Mouse (Mus musculus): Measurements from ENCODE around the gene Maml3.

Gene Maml3

DNA sequence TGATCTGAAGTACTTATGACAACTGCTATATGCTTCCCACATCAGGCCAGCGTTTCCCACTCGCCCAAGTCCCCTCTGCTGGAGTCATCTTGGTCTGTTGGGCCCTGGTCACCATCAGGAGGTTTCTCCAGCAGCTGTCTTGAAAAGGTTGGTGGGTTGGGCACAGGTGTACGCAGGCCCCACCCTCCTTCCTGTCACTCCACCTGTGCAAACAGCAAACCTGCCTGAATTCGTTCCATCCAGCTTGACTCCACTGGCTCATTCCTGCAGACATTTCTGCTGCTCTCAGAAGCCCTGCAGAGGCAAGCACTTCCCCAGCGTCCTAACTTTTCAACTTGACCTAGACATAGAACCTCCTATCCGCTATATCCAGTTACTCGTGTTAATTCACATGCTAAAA lies 76.9 kb downstream of the Maml3 start:
- ChIA-PET CTCF (interaction anchor here in 1 of 4 experiments (0.5 kb wide), 1 partner anchor 13 kb away, joined by 3 read pairs; no protein-coding TSS in a partner anchor), POLR2A (no interaction called here)

DNA sequence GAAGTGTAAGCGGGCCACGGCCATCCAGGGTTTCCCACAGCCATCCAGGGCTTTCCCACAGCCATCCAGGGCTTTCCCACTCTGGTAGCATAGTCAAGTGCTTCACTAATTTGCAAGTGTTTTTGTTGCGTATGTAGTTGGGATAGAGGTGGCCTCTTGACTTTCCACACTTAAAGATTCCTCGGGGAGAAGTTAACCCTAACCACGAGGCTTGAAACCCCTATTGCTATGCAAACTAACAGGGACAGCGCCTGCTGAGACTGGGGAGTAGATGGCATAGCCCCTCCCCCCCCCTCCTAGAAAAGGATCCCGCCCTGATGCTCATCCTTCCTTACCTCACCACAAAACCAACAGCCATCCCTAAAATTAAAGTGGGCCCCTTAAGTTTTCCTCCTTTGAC lies 82.4 kb downstream of the Maml3 start:
- ChIA-PET CTCF (interaction anchor here in 1 of 4 experiments (1.5 kb wide), 1 partner anchor 322 kb away, joined by 4 read pairs; no protein-coding TSS in a partner anchor), POLR2A (no interaction called here)

DNA sequence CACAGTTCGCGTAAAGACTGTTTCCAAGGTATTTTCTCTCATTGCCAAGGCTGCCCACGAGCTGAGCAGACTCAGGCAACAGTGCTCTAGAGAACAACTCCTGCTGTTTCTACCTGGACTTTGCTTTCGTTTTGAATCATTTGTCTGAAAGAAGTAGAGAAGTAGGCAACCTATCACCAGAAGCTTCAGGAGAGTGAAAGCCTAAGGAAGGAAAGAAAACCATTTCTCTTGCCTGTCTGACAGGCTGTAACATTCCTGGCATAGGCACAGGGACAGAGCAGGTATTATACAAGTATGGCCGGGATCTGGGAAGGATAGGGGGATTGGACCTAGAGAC lies 86.8 kb downstream of the Maml3 start:
- ChIA-PET CTCF (no interaction called here), POLR2A (no interaction called here)

DNA sequence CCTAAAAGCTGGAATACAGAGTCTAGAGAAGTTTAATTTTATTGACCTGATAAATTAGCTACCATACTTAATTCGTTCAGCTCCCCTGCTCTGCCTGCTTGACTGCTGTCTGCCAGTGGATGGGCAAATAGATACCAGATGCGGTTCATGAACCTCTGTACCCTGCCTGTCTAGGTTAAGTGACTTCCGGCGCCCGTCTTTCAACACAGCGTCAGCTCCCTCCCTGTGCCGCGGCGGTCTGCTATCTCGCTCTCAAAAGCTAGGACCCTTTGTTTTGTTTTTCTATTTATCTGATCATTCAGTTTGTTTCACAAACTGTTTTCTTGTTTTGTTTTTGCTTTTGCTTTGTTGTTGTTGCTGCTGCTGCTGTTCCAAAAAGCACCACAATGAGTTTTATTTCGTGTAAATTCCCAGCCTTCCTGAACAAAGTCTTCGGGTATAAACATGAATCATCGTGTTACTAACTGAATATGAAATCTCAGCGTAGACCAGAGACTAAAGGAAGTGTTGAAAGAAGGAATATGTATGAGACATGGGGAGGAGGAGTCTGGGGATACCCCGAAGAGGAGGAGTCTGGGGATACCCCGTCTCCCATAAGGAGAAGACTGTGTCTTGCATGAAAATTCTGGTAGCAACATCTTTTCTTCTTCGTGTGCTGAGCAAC lies 87.3 kb downstream of the Maml3 start:
- POLR2A ChIA-PET, result no interaction called here
- CTCF ChIA-PET, result interaction anchor here in 2 of 4 experiments (0.7 to 1.0 kb wide), 2 partner anchors 12 to 1291 kb away, joined by 3 read pairs; no protein-coding TSS in a partner anchor

DNA sequence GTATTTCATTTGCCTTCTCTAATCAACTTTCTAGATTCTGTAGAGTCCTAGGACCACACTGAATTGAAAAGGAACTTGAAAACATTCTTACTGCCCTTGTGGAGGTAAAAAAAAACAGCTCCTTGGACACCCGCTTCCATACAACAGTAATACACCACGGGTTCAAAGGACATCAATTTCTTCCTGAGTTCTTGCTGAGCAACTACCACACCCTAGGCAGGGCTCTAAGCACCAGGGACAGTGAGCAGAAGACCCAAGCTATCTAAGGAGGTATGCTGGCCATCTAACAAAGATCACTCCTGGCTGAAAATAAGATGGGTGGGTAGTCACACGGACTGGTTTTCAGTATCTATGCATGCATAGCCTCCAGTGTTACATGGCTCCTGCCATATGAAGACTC lies 88.7 kb downstream of the Maml3 start:
- CTCF ChIA-PET, result no interaction called here
- POLR2A ChIA-PET, result interaction anchor here in 1 of 4 experiments (1.0 kb wide), 1 partner anchor 129 kb away, joined by 3 read pairs; no protein-coding TSS in a partner anchor

DNA sequence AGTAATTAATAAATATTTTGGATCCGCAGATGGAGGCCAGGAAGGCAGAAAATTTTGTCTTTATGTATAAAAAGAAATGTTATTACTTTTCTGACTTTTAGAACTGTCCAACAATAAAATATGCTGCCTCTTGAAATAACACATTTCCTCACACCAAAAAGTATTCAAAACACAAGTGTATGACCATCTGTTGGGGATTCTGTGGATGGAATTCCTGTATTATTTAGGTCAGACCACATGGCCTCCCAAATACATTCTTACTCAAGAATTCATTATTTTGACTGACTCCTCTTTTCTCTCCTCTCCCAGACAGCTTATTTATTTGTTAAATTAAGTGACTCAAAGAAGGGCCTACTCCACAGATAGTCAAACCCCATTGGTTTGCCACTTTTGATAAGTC lies 89.3 kb downstream of the Maml3 start:
- ChIA-PET POLR2A (interaction anchor here in 1 of 4 experiments (1.0 kb wide), 1 partner anchor 130 kb away, joined by 3 read pairs; no protein-coding TSS in a partner anchor), CTCF (no interaction called here)

DNA sequence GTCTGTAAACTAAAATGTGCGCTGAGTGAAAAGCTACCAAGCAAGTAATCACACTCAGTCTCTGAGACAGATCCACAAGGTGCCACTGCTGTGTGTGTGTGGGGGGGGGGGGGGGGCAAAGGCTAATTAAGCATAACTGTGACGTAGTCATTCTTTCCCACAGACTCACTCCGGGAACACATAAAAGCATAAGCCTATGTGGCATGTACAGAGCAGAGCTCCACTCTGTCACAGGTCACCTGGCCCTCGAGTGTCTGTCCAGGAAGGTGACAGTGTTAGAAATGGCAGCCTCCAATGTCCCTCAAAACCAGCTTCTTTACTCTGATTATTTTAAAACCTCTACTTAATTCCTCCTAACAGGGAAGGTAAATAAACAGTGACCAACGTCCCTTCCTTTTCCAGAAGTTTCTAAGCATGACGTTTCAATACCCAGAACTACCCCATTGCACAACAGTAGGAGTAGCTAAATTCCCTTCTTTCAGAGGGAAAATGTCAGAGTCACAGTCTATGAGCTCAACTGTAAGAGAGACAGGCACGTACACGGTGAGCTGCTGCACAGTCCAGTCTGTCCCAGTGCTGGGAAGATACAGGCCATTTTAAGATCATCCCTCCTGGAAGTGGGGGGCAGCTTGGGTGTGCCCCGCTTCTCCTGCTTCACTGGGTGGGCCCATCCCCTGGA lies 93.7 kb downstream of the Maml3 start:
- ChIA-PET CTCF (interaction anchor here in 1 of 4 experiments (0.6 kb wide), 1 partner anchor 309 kb away, joined by 5 read pairs; no protein-coding TSS in a partner anchor), POLR2A (no interaction called here)

DNA sequence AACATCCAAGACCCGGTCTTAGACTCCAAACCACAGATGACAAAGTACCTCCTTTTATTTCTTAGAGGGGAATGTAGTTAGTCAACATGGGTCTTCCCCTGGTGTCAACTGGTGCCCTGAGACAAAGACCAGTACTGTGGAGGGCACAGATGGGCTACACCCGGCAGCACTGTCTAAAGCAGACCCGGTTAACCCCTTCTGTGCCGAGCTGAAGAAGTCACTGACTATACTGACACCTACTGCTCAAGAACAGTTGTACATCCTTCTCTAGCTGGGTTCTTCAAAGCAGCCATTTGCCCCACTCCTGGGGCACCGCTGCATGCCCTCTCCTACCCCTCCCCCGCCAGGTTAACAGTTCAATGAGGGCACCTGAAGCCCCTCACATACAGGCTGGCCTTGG lies 95.6 kb downstream of the Maml3 start:
- ChIA-PET POLR2A (no interaction called here), CTCF (interaction anchor here in 1 of 4 experiments (0.7 kb wide), 1 partner anchor 16 kb away, joined by 5 read pairs; no protein-coding TSS in a partner anchor)

DNA sequence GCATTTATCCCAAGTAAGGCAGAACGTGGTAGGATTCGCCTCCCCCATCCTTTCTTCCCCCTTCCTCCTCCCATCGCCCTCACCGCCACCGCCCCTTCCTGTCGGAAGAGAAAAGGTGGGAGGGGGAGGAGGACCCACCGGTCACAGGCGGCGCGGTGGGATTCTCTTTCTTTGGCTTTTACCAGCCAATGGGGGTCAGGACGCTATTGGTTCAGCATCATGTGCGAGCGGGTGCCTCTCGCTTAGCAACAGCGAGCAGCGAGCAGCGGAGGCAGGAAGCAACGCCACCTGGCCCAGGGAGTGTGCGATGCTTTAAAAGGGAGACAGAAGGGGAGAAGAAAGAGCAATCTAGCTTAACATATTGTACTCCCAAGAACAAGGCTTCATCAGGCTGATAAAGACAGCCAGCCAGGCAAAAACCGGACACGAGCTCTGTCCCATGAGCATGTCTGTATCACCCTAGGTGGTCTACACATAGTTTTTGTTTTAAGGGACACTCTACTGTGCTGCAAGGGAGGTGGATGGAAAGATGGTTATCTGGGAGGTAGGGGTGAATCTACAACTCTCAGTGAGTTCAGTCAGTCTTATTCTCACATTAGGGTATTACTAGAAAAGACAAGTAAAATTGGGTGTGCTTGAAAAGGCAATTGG lies 97.1 kb downstream of the Maml3 start:
- POLR2A ChIA-PET, result no interaction called here
- CTCF ChIA-PET, result interaction anchor here in 1 of 4 experiments (1.0 kb wide), 1 partner anchor 307 kb away, joined by 3 read pairs; no protein-coding TSS in a partner anchor

DNA sequence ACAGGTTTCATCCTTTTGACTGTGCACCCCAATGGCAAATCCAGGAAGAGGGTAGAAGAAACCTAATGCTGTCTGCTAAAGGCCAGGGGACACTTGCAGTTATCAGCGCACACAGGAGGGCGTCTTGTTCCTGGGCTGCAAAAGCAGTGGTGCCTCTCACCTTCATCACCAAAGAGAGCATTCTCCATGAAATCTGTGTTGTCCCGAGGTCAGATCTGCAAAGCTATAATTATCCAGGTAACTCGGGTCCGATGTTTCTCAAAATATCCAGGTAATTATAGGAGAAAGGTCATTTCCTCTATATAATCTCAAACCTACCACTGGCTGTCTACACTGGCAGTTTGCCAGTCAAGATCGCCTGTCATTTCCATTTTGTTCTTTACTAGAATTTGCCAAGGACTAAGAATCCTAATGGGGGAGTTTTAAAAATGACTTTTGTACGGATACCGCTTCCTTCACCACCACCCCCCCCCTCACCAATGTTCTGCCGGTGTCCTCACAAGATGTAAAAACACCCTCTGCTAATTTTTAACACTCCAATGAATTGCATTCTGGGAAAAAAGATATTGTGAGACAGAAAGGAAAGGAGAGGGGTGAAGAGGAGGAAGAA lies 98.0 kb downstream of the Maml3 start:
- ChIA-PET POLR2A (interaction anchor here in 1 of 4 experiments (0.7 kb wide), 1 partner anchor 151 kb away, joined by 3 read pairs; no protein-coding TSS in a partner anchor), CTCF (no interaction called here)

DNA sequence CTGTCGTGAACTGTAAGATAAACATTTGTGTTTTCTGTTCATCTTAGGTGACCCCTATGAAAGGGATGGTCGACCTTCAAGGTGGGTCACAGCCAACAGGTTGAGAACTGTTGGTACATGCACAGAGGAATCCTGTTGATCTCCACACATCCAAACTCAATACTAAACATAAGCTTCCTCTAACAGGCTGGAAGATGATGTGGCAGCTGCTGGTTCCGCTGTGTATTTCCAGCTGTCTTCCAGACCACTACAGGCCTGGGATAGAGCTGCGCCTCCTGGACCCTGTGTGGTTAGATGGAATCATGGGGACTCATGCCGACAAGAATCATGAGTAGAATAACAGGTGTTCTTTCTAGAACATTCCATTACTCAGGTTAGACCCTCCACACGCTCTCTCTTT lies 101.2 kb downstream of the Maml3 start:
- CTCF ChIA-PET, result no interaction called here
- POLR2A ChIA-PET, result interaction anchor here in 1 of 4 experiments (0.5 kb wide), 1 partner anchor 35 kb away, joined by 6 read pairs; no protein-coding TSS in a partner anchor

DNA sequence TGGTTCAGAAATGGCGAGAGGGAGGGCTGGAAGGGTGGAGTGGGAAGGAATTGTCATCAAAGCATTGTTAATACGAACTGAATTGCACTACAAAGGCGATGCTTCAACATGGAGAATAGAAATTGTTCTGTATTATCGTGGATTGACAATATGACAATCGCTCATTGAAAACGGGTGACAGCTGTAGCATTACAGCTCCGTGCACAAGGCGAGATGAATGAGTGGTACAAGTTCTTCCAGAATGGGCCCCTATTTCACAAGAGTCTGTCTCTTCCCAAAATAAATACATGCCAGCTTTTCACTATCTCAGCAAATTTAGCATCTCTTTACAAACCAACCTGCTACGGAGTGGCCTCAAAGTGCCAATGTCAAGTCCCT lies 103.4 kb downstream of the Maml3 start:
- ChIA-PET CTCF (no interaction called here), POLR2A (interaction anchor here in 1 of 4 experiments (0.9 kb wide), 1 partner anchor 26 kb away, joined by 3 read pairs; no protein-coding TSS in a partner anchor)

DNA sequence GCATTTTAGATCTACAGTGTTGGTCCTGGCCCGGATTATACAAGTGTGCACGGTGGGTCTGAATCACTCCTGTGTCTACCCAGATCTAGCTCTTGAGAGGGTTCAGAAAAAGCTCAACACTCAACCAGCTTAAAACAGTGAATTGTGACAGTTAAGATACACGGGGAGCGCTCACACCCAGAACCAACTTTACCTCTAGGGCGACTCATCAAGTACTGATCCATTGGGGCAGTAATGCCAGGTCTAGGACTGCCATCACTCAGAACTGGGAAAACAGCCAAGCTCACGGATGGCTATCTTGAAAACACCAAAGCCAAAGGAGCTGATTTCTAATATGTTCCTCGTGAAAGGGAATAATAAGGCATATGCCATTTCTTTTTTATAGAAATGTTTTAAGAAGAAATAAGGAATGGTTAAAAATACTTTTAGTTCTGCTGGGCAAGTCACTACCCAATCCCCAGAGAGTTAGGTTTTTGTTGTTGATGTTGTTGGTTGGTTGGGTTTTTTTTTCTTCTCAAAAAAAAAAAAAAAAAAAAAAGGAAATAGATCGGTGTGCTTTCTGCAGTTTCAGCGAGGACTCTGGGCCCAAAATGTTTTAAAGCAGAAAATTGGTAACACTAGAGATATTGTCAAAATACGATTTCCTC lies 103.9 kb downstream of the Maml3 start:
- POLR2A ChIA-PET, result interaction anchor here in 1 of 4 experiments (0.6 to 0.9 kb wide), 3 partner anchors 26 to 1590 kb away, joined by 3 read pairs; no protein-coding TSS in a partner anchor
- CTCF ChIA-PET, result no interaction called here

DNA sequence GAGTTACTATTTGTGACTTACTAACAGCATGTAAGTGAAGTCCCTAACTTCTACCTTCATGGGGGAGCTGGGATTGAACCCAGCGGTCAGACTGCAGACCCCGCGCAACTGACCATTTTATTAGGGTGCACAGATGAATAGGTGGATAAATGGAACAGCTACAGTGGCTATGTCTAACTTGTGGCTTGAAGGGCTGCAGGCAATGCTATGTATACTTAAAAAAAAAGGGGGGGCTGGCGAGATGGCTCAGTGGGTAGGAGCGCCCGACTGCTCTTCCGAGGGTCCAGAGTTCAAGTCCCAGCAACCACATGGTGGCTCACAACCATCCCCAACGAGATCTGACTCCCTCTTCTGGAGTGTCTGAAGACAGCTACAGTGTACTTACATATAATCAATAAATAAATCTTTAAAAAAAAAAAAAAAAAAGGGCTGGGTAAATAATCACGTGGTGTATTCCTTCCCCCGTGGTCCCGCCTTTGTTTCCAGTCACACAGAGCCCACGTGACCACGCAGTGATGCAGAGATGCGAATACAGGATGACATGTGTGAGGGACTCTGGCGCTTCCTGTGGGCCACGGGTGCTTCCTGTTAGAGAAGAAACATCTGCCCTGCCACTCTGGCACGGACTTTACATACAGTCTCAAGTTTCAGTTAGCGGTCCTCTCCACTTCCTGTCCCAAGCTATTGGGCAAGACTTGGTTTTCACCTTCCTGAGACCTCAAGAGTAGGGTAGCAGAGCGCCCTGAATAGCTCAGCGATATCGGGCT lies 105.0 kb downstream of the Maml3 start:
- POLR2A ChIA-PET, result interaction anchor here in 1 of 4 experiments (0.8 kb wide), 1 partner anchor 718 kb away, joined by 3 read pairs; no protein-coding TSS in a partner anchor

DNA sequence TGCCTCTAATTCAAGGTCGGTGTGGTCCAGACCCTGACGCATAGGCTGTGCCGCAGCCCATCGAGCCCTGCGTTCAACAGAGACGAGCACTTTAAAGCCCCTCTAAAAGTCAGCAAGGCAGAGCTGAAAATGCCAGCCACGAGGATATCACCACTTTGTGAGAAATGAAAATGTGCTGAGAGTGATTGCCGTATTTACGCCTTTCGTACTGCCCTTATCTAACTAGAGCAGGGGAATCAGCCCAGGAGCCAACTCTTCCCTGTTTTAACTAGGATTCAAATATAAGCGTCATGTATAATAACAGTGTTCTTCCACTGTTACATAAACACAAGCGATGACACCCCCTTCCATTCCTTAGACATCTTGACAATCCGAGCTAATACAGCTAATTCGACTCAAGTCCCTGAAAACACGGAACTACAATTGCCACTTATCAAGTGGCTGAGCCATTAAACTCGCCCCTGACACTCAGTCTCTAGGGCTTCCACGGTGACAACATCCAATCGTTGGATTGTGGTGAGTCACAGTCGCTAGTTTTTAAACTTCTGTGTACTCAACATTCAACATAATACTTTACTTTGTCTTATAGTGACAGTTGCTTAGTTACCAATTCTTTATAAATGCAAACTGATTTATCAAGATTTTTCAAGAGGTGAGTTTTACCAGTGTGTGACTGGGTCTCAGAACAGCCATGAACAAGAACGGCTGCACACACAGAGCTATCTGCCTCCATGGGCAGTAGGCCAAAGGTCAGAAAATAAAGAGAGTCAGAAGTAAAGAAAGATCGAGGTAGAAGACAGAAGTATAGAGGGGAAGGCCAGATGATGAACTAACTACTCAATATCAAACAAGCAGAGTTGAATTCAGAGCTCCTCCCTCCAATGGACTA lies 106.1 kb downstream of the Maml3 start:
- ChIA-PET POLR2A (no interaction called here), CTCF (no interaction called here)

More for the DNA sequence above, 105.0 kb downstream of the Maml3 start:
- CTCF ChIA-PET, result no interaction called here

DNA sequence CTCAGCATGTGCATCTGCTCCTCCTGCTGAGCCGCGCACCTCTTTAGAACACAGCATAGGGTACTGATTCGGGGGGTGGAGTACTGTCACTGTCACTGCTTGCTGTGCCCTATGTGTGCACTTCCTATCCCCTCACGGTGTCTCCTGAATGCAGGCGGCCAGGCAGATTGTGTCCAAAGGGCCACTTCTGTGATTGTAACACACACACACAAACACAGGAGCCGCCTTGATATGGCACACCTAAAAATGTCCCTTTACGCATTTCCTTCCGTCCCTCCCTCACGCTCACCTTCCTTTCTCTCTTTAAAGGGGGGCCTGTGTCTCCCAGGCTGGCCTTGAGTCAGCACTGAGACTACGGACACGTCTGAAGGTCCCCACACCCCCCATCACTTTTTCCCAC lies 107.3 kb downstream of the Maml3 start:
- ChIA-PET CTCF (no interaction called here), POLR2A (interaction anchor here in 1 of 4 experiments (0.6 kb wide), 1 partner anchor 1466 kb away, joined by 4 read pairs; the partner anchor contains the start of gene Proser1)

DNA sequence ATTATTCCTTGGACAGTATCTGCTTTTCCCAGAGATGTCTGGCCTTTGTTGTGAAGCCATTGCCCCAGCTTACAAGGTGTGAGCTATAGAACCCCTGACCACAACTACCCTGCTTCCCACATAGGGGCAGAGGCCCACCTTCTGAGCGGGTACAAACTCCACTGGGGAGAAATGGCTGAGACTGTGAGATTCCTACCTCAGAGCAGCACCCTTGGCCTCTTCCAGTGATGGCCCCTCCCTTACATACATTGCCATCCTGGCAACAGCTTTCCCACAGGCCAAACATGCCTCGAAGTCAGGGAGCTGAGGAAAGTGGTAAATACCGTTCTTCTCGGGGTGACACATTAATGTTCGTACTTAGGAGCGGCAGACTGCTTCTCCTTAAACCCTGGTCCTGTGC lies 118.4 kb downstream of the Maml3 start:
- CTCF ChIA-PET, result no interaction called here
- POLR2A ChIA-PET, result no interaction called here

DNA sequence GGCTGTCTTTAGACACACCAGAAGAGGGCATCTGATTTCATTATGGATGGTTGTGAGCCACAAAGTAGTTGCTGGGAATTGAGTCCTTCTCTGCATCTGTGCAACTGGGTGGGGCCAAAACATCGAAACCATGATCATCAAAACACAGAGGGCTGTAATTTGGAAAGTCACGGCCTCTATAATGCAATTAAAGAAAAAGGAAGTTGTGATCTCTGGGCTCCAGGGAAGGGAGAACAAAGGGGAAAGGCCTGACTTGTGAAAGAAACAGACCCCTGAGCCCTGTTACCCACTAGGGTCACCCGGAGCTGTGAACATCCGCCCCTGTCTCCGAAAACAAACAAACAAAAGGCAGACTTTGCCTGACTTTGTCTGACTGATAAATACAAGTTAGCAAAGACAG lies 123.4 kb downstream of the Maml3 start:
- ChIA-PET CTCF (no interaction called here), POLR2A (no interaction called here)

Data from embryonic stem cell, embryonic (primary cell).